Mouse (Mus musculus): Measurements from ENCODE around the gene Ankrd13d.

The Ankrd13d gene

DNA sequence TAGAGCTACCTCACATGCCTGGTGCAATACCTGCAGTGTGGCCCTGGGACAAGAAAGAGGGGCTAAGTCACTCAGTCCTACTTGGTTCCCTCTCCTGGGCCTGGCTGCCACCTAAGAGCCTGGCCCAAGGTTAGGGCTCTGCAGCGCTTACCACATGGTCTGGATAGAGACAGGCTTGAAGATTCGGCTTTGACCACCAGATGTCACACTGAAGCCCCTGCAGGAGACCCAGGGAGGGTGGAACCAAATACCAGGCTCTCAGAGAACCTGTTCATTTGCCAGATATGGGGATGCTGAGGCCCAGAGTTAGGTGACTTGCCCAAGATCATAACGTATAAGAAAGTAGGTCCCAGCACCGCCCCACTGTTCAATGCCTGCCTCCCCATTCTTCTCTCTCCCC, 17.0 kb downstream of the Ankrd13d start:
- CTCF ChIA-PET: no interaction called here

GRCm38 (mm10) chr19:4264171-4264780, 18.7 kb downstream of the Ankrd13d start:
- CTCF ChIA-PET: interaction anchor here (0.5 kb wide), 1 partner anchor 65 kb away, joined by 4 read pairs; no protein-coding TSS in a partner anchor

DNA sequence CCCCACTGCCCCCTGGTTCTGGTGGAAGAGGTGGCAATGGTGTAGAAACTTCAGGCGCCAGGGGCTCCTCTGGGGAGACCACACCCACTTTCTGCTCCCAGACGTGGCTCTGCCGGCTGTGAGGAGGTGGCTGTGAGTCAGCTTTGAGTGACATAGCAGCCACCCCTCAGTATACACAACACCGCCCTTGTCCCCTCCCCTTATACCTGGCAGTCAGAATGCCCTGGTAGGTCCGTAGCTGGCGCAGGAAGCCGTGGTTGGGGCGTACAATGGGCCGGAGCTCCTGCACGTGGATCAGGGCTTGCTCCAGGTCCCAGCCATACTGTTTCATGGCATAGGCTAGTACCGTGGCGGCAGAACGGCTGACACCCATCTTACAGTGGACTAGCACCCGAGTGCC, 19.2 kb downstream of the Ankrd13d start:
- CTCF ChIA-PET: no interaction called here

DNA sequence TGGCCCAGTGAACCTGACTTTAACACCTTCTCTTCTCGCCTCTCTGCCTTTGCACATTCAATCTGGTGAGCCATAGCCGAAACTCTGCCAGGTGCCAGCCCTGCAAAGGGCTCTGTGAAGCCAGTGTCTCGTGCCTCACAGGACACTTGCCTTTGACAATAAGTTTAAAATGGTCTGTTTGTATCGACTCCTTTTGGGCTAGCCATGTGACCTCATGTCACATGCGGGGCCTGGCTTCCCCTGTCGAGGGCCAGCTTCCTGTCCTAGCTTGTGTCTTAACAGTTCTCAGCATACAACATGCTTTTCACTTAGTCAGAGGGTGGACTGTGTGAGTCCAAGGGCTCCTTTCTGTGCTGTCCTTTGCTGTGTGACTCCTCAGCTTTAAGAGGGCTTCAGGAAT, 20.2 kb downstream of the Ankrd13d start:
- CTCF ChIA-PET: no interaction called here

- CTCF ChIA-PET: interaction anchor here (0.5 kb wide), 1 partner anchor 177 kb away, joined by 5 read pairs; no protein-coding TSS in a partner anchor
Measured at GRCm38 (mm10) chr19:4261038-4261698, 21.8 kb downstream of the Ankrd13d start.

DNA sequence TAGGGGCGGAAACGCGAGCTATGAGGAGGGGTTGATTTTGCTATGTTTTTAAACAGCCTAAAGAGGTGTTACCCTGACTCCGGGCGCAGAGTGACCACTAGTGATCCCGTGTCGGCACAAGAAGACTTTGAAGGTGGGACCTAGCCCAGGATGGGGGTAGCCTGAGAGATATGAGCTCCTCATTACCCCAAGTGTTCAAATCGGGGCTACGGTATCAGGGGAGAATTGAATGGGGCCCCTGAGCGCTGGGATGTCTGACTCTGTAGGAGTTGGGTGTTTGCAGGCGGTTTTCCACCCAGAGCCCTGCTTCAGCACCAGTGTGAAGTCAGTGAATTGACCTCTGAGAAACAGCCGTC, 25.1 kb downstream of the Ankrd13d start:
- CTCF ChIA-PET: interaction anchor here (0.9 kb wide), 1 partner anchor 28 kb away, joined by 3 read pairs; no protein-coding TSS in a partner anchor

DNA sequence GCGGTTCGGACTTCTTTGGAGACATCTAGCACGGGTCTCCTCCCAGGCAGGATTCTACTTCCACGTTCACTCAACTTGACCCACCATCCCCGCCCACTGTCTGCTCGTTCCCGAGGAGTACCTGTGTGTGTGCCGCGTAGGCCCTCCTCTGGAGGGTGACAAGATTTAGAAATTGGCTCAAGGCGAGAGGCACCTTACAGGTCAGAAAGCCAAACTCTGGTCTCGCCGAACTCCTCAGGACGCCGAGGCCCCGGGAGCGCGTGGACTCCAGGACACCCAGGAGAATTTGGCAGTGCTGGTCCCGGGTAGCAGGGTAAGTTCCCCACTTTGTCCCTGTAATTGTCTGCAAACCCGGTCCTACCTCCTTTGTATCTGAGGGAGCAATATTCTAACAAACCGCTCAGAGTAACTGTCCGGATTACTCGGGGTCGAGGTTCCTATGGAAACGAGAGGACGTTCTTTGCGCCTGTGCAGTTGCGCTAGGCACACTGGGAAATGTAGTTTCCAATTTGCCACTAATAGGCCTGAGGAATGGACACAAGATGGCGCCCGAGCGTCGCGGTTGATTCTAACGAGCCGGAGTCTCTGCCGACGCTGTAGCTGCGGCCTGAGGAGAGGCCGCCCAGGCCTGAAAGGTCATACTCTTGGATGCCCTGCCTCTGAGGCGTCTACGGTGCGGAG, 25.6 kb downstream of the Ankrd13d start:
- CTCF ChIA-PET: no interaction called here

- CTCF ChIA-PET: interaction anchor here (0.6 to 0.7 kb wide), 2 partner anchors 286 to 365 kb away, joined by 3 read pairs; no protein-coding TSS in a partner anchor
Measured at GRCm38 (mm10) chr19:4255583-4256162, 27.3 kb downstream of the Ankrd13d start.

DNA sequence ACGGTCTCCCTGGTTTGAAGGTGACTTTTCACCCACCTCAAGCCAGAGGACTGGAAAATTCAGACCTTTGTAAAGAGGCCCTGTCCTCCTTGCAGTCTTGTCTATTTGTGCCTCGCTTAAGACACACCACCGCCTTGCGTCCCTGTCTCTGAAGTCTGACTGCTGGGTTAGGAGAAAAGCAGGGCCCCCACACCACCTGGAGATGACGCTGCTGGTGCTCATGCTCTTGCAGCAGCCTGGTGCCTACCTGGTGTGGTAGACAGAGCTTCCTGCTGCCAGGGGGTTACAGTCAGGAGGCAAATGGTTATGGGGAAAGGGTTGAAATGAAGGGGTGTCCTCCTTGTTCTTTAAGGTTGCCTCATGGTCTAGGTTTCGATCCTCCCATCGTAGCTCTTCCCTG, 28.7 kb downstream of the Ankrd13d start:
- CTCF ChIA-PET: interaction anchor here (0.5 kb wide), 1 partner anchor 50 kb away, joined by 3 read pairs; no protein-coding TSS in a partner anchor

- CTCF ChIA-PET: interaction anchor here (0.8 to 1.1 kb wide), 2 partner anchors 31 to 136 kb away, joined by 3 read pairs; no protein-coding TSS in a partner anchor
Measured at GRCm38 (mm10) chr19:4248683-4249082, 34.3 kb downstream of the Ankrd13d start.

GRCm38 (mm10) chr19:4247010-4247409, 35.9 kb downstream of the Ankrd13d start:
- CTCF ChIA-PET: interaction anchor here (0.7 kb wide), 1 partner anchor 200 kb away, joined by 3 read pairs; no protein-coding TSS in a partner anchor

DNA sequence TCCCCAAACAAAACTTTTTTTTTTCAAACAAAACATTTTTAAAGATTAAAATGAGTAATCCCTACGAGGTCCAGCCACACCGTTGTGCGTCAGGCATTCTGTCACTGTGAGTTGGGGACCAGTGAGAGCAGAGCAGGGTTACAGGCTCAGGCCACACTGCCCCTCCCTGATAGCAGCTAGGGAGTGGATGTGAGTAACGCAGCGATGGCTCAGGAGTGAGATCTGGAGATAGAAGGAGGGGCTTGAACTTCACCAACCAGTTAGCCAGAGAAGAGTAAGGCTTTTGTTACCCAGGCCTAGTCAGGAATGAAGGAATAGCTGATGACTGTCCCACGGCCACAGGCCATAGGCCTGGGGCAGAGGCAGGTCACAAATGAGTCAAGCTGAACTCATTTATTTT, 38.2 kb downstream of the Ankrd13d start:
- CTCF ChIA-PET: no interaction called here

- CTCF ChIA-PET: interaction anchor here (0.6 to 0.9 kb wide), 2 partner anchors 11 to 31 kb away, joined by 3 to 5 read pairs; partner anchors contain the start of gene Pold4
Measured at GRCm38 (mm10) chr19:4242416-4242815, 40.5 kb downstream of the Ankrd13d start.

GRCm38 (mm10) chr19:4240247-4240668, 42.7 kb downstream of the Ankrd13d start:
- CTCF ChIA-PET: no interaction called here

DNA sequence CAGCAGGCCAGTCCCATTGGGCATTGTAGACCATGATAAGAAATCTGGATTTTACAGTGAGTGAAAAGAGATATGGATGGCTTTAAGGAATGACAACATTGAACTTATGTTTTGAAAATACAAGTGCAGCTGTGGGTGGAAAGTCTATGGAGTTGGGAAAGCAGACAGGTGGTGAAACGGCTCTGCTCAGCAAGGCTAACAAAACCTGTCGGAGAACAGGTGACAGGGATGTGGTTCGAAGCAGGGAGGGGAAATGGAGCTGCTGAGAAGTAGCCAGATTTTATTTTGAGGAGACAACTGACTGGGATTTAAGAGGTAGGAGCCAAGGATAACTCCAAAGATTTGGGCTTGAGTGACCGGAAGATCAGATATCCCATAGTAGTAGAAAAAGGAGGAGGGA, 48.4 kb downstream of the Ankrd13d start:
- CTCF ChIA-PET: interaction anchor here (0.6 kb wide), 1 partner anchor 687 kb away, joined by 5 read pairs; no protein-coding TSS in a partner anchor

GRCm38 (mm10) chr19:4232651-4233050, 50.3 kb downstream of the Ankrd13d start:
- CTCF ChIA-PET: interaction anchor here (0.5 to 1.3 kb wide), 4 partner anchors 25 to 181 kb away, joined by 3 to 5 read pairs (median 3); no protein-coding TSS in a partner anchor

- CTCF ChIA-PET: interaction anchor here (0.6 to 1.3 kb wide), 7 partner anchors 11 to 371 kb away, joined by 3 to 5 read pairs (median 3); no protein-coding TSS in a partner anchor
Measured at GRCm38 (mm10) chr19:4232186-4232572, 50.8 kb downstream of the Ankrd13d start.

- CTCF ChIA-PET: interaction anchor here (0.6 to 2.8 kb wide), 6 partner anchors 11 to 372 kb away, joined by 3 to 27 read pairs (median 4); partner anchors contain the start of gene Rad9a
Measured at GRCm38 (mm10) chr19:4231253-4232185, 51.4 kb downstream of the Ankrd13d start, which contains the start of gene Pold4. TSS of gene Pold4 (plus strand) at chr19:4231899.

DNA sequence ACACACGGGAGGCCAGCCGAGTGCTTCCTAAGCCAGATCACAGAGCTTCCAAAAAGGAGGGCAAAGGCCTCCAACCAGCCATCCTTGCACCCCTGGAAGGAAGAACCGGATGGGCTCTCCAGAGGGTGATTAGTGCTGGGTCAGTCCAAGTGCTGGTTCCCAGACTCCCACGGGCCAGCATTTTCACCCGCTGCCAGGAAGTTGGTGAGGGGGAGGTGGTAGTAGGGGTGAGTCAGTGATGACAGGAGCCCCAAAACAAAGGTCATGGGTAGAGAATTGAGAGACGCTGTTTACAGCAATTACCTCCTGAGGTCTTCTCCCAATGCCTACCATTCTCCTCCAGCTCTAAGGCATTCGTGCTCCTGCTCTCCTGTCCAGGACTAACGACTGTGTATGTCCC, 52.5 kb downstream of the Ankrd13d start:
- CTCF ChIA-PET: interaction anchor here (1.3 to 2.8 kb wide), 2 partner anchors 14 to 29 kb away, joined by 12 to 19 read pairs; partner anchors contain the start of gene Rad9a

- CTCF ChIA-PET: interaction anchor here (0.6 to 2.8 kb wide), 9 partner anchors 12 to 131 kb away, joined by 3 to 19 read pairs (median 6); partner anchors contain the start of gene Rad9a
Measured at GRCm38 (mm10) chr19:4229451-4230076, 53.4 kb downstream of the Ankrd13d start.

Data from spleen, embryonic (tissue).